ENCODE assay signal across 9 mouse cellular contexts in genomic region chr1:183084085-183085050, GRCm38 (mm10).
DNase-seq lines count a peak whose midpoint lies in the region; ATAC-seq lines count a peak whose summit lies in the region.
"Had no signal": no experiment of that assay in that cellular context is flagged by ENCODE, and none has a peak within 500 bp of the region (broad histone marks: within the 10 kb centered on the region; RNA-seq: fewer than 3 reads in every experiment).

No protein-coding gene starts in this region.

- peak; percentile 71 for ATAC-seq in frontal cortex, adult (ENCODE audit: low TSS enrichment)

- intact Hi-C loops in left cerebral cortex, postnatal 36 days (cut with DNase I), result no loop called here

- DNase-seq in frontal cortex, postnatal 25 days (ENCODE audit: low spot score in 2 of 2), result no peak
- DNase-seq in right cerebral cortex, adult 18-20 months, result peak; percentile 48
- no peak for DNase-seq in right cerebral cortex, postnatal 4 days
- peak; percentile 20 to 21 for DNase-seq in left cerebral cortex, postnatal 36 days (ENCODE audit: low spot score in 2 of 2)
- DNase-seq in thymus, postnatal 25 days, result no peak
- no peak for DNase-seq in cerebellum, postnatal 4 days (ENCODE audit: low spot score in 2 of 2)
- DNase-seq in adrenal gland, adult 8-10 months, result no peak
- DNase-seq: liver, embryonic 13.5 days had no signal

Comparison
In these comparisons a context has a peak if more than half of its experiments do, and no peak if none do; other contexts are left out.
1. DNase-seq: peak in right cerebral cortex, adult 18-20 months (single experiment) and left cerebral cortex, postnatal 36 days (2 of 2); none in frontal cortex, postnatal 25 days (0 of 2), right cerebral cortex, postnatal 4 days (single experiment), thymus, postnatal 25 days (single experiment), cerebellum, postnatal 4 days (0 of 2) and adrenal gland, adult 8-10 months (single experiment).